Mouse (Mus musculus) c-Kit-negative CD71-positive TER-119-positive erythroid progenitor cells, embryonic 14.5 days (primary cell): ENCODE results near the gene U2af1l4.

Experiments used
- DNase-seq: peaks from one replicate; pipeline ENCODE4 v3.0.0-alpha.2; 2013; ENCODE audit warnings: low read depth, low spot score

U2af1l4 gene

GRCm38 (mm10) chr7:30552102-30553020 is 10.7 kb upstream of the U2af1l4 start, which contains the start of the genes Hspb6 and Proser3:
Gene Hspb6, plus strand, starts transcription at chr7:30552178.
Gene Proser3, minus strand, starts transcription at chr7:30552299.
- peak; percentile 98 for DNase-seq

DNA sequence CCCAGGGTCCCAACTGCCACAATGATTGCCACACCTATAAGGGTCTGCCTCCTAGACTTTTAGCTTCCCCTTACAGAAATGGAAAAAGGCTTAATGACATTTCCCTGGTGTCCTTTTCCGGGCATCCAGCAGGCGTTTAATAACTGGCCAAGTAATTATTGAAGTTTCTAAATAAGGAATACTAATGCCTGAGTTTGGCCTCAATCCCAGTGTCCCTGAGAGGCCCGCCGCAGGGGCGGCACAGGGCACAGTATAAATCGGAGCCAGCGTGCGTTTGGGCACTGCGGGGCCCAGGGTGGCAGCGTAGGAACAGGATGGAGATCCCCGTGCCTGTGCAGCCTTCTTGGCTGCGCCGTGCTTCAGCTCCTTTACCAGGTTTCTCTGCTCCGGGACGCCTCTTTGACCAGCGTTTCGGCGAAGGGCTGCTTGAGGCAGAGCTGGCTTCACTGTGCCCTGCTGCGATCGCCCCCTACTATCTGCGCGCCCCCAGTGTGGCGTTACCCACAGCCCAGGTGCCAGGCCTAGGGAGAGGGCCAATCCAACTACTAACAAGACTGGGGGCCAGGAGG is 10.0 kb upstream of the U2af1l4 start:
- DNase-seq = peak; percentile 28

DNA sequence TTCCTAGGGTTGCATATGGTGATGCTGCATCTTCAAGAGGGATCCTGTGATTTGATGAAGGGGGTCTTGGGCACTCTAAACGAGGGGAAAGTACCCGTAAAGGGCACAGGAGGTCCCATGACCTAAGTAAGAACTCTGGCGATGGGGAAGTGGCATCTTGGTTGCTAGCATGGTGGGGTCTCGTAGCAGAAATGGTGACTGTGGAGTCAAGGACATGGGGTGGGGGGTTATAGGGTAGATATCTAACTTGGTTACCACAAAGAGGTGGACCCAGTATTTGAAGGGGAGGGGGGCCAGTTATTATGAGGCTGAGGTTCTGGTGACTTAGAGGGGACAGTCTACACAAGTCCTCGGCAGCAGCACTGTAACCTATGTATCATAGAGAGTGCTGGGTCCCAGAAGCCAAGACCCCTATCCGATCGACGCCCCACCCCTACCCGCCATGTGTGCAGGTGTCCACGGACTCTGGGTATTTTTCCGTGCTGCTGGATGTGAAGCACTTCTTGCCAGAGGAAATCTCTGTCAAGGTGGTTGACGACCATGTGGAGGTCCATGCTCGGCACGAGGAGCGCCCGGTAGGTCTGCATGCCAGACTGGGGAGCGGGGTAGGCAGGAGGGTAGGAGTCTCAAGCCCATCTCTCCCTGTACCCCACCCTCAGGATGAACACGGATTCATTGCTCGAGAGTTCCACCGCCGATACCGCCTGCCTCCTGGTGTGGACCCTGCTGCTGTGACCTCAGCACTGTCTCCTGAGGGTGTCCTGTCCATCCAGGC is 9.1 kb upstream of the U2af1l4 start:
- DNase-seq = no peak

- no peak for DNase-seq
Measured at GRCm38 (mm10) chr7:30556894-30557536, 6.1 kb upstream of the U2af1l4 start.

GRCm38 (mm10) chr7:30557901-30558514 is 5.1 kb upstream of the U2af1l4 start:
- DNase-seq = no peak

DNA sequence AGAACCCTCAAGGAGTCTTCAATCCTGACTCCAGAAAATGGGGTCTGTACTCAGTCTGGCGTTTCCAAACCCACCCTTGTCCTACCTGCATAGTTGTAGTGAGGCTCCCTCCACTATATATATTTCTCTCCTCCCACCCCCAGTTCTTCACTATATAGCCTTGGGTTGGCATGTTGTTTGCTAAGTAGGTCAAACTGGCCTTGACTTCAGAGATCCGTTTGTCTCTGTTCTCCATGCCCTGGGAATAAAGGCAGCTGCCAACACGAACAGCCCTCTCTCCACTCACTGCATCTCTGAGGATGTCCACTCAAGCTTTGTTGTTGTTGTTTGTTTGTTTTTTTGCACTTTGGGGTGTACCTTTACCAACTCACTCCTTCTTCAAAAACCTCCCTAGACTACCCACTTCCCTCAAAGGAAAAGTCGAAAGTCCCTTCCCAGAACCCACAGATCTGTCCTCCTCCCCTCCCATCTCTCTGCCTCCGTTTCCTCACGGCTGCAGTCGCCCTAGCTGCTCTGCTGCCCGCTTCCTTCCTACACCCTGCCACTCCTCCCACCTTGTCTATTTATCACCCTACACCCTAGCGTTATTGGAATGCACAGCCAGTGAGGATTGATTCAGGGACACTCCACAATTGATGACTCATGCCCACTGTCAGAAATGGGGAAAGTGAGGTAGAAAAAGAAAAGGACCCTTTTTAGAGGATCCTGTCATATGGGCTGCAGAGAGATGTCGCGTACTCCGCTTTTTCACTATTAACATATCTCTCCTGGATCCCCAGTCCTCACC is 4.3 kb upstream of the U2af1l4 start:
- peak; percentile 49 for DNase-seq

- DNase-seq = peak; percentile 86
Measured at GRCm38 (mm10) chr7:30559443-30559954, 3.6 kb upstream of the U2af1l4 start, which contains the start of gene Lin37. Gene Lin37, minus strand, starts transcription at chr7:30559838.

DNA sequence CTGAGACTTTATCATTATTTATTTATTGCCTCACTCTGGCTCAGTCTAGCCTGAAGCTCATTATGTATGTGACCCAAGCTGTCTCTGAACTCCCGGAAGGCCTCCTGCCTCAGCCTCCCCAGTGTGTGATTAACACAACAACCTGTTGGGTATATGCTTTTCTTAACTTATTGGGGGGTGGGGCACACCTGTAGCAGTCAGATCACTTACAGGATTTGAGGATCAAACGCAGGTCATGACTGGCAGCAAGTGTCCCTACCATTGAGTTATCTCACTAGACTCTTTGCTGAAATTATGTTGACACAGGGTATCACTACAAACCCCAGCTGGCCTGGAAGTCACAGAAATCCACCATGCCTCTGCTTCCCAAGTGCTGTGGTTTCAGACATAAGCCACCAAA is 2.8 kb upstream of the U2af1l4 start:
- DNase-seq = no peak

- peak; percentile 20 for DNase-seq
Measured at GRCm38 (mm10) chr7:30562526-30563116, 480 bp upstream of the U2af1l4 start.

- DNase-seq = peak; percentile 17
Measured at GRCm38 (mm10) chr7:30563906-30564280, 792 bp downstream of the U2af1l4 start.

GRCm38 (mm10) chr7:30564970-30565571 is 2.0 kb downstream of the U2af1l4 start, which contains the start of gene Igflr1:
Gene Igflr1, plus strand, starts transcription at chr7:30565427.
- DNase-seq = no peak

GRCm38 (mm10) chr7:30566033-30566432 is 2.9 kb downstream of the U2af1l4 start:
- no peak for DNase-seq

DNA sequence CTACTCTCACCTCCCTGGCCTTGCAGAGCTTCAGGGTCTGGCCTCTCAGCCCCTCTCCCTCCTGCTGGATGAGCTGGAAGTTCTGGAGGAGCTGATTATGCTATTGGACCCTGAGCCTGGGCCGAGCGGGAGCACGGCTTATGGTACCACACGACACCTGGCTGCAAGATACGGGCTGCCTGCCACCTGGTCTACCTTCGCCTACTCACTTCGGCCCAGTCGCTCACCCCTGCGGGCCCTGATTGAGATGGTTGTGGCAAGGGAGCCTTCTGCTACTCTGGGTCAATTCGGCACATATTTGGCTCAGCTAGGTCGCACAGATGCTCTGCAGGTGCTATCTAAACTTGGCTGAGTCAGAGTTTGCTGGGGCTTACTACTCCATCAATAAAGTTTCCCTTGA is 4.5 kb downstream of the U2af1l4 start:
- DNase-seq = no peak

- DNase-seq = no peak
Measured at GRCm38 (mm10) chr7:30572389-30572788, 9.3 kb downstream of the U2af1l4 start.

GRCm38 (mm10) chr7:30572969-30573368 is 9.9 kb downstream of the U2af1l4 start:
- DNase-seq = no peak

DNA sequence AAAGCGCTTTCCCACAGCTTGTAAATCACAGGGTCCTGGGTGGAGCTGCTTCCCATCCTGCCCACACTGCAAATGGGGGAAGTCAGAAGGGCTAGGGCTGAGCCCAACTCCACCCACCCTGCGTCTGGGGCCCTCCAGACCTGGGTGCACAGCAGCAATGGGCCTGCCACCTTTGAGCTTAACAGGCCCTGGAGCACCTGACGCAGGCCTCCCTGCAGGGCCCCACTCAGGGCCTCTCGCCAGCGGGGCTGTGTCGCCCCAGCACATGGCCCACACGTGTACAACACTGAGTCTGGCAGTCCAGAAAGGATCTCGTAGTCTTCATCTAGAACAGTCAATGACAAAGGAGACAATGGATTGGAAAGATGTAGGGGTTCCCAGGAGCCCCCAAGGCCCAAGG is 16.8 kb downstream of the U2af1l4 start:
- DNase-seq = no peak

DNA sequence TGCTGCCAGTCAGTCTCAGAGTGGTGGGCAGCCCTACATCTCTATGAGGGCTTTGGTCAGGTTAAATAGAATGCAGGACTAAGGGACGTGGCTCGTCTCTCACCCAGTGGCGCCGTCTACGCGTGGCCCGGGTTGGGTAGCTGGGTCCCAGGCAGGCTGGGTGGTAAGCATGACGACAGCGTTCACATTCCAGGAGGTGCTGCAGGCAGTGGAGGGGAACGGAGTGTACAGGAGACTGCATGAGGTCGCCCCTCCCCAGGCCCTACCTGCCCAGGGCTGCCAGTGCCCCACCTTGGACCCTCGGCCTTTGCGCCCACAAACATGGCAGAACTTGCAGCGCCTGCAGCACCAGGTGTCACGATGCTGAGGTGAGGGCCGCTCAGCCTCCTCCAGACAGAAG is 18.4 kb downstream of the U2af1l4 start:
- no peak for DNase-seq

GRCm38 (mm10) chr7:30584339-30584738 is 21.2 kb downstream of the U2af1l4 start:
- DNase-seq = no peak

- DNase-seq = no peak
Measured at GRCm38 (mm10) chr7:30585170-30585569, 22.1 kb downstream of the U2af1l4 start.
